ENCODE assay signal across 23 mouse cellular contexts in the genomic region with DNA sequence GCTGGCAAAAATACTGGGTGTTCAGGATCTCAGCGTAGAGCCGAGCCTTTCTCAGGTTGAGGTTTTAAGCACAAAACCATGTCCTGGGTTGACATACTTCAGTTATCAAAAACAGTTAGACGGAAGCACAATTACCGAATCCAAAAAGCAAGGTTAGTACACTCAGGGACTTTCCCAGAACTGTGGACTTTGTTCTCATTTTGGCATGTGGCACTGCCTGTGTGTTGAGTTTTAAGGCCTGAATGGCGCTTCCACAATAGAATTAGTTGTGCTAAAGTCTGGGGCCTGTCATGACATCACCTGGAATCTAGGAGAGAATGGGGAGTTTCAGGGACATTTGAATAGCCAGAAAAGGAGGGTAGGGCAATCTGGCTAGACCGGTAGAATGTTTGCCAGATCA. TPM values are rescaled to one million over a fixed set of nuclear protein-coding genes. Genes with fewer than 3 reads are reported as not detected.
A peak's percentile ranks its signal among the peaks of the same experiment; 100 is the strongest.
DNase-seq lines count a peak whose midpoint lies in the region; ATAC-seq and TF ChIP-seq lines count a peak whose summit lies in the region.
"Had no signal": no experiment of that assay in that cellular context is flagged by ENCODE, and none has a peak within 500 bp of the region (broad histone marks: within the 10 kb centered on the region; RNA-seq: fewer than 3 reads in every experiment).

No protein-coding gene starts in this region.

- intact Hi-C loops in heart, adult 2 months (cut with DNase I) = no loop called here
- intact Hi-C loops in heart, postnatal 25 days (cut with DNase I) = no loop called here

- ATAC-seq in liver, postnatal 0 days = peak; percentile 67
- ATAC-seq in liver, embryonic 11.5 days (replicated peaks; ENCODE audit: low FRiP score) = no peak
- ATAC-seq: intestine, embryonic 15.5 days; Patski had no signal

- dilution Hi-C loops in CH12.LX (cut with MboI; ENCODE audit: extremely low pct_ligation_motif_present, extremely low pct_unique_long_range_greater_than_20kb, low sequenced_read_pairs) = no loop called here

- no peaks in the 10 kb centered on the region for H3K9me3 ChIP-seq in liver, postnatal 0 days (ENCODE audit: low read length)
- no peaks in the 10 kb centered on the region for H3K9me3 ChIP-seq in liver, embryonic 11.5 days (ENCODE audit: control insufficient read depth, low read length)
- H3K9me3 ChIP-seq in CH12.LX (replicated peaks; ENCODE audit: low read length) = no peaks in the 10 kb centered on the region
- H3K9me3 ChIP-seq: heart, embryonic 15.5 days; hindbrain, embryonic 12.5 days; intestine, embryonic 15.5 days; limb, embryonic 15.5 days had no signal

- TF ChIP-seq POLR2A in heart, adult 2 months (IDR thresholded peaks at IDR 0.05; ENCODE audit: insufficient read depth, low read depth, low read length) = no peak
- no peak; the same call in 1 of the 2 replicates for TF ChIP-seq POLR2A in CH12.LX (IDR thresholded peaks at IDR 0.05; ENCODE audit: low read depth, low read length)

- peak overlapping the region; percentile 38 for H3K27ac ChIP-seq in heart, adult 2 months
- peak overlapping the region; percentile 81 for H3K27ac ChIP-seq in liver, postnatal 0 days (ENCODE audit: low read depth)
- H3K27ac ChIP-seq in liver, embryonic 11.5 days (ENCODE audit: low read depth, low read length) = no peak overlapping the region
- H3K27ac ChIP-seq in CH12.LX (ENCODE audit: insufficient read depth, low read depth) = peak overlapping the region; percentile 81
- H3K27ac ChIP-seq: heart, embryonic 15.5 days; hindbrain, embryonic 12.5 days; intestine, embryonic 15.5 days; limb, embryonic 15.5 days had no signal

- H3K4me1 ChIP-seq in heart, adult 2 months (ENCODE audit: control insufficient read depth, insufficient read depth, low read length) = peaks cover 3% of the 10 kb centered on the region; the same call in 1 of the 2 replicates
- peaks cover 23% of the 10 kb centered on the region for H3K4me1 ChIP-seq in liver, postnatal 0 days (ENCODE audit: insufficient read depth)
- H3K4me1 ChIP-seq in liver, embryonic 11.5 days (replicated peaks; ENCODE audit: control insufficient read depth, insufficient read depth, low read length) = no peaks in the 10 kb centered on the region
- H3K4me1 ChIP-seq in CH12.LX (ENCODE audit: control insufficient read depth in 1 of 2, insufficient read depth in 2 of 2) = peaks cover 0 to 38% of the 10 kb centered on the region in 2 experiments; a peak in 3 of 4 replicates
- H3K4me1 ChIP-seq: heart, embryonic 15.5 days; hindbrain, embryonic 12.5 days; intestine, embryonic 15.5 days; limb, embryonic 15.5 days had no signal

- DNase-seq in heart, adult 2 months = no peak
- DNase-seq in heart, postnatal 25 days (ENCODE audit: low spot score) = no peak
- no peak for DNase-seq in liver, postnatal 0 days
- no peak for DNase-seq in liver, embryonic 11.5 days (ENCODE audit: low spot score)
- DNase-seq in CH12.LX (ENCODE audit: extremely low read depth) = peak; percentile 40
- DNase-seq in induced T-regulatory cell, adult 2 months (ENCODE audit: low read depth) = peak; percentile 52
- no peak for DNase-seq in embryo, embryonic 10 days (ENCODE audit: low spot score)
- DNase-seq in frontal cortex, postnatal 36 days (ENCODE audit: low spot score in 2 of 2) = no peak
- DNase-seq: cerebellum, adult 2 months; lung, postnatal 10 days; thymus, postnatal 36 days had no signal

- no peak for TF ChIP-seq EP300 in heart, adult 2 months (IDR thresholded peaks at IDR 0.05; ENCODE audit: insufficient read depth, low read depth, low read length)
- TF ChIP-seq EP300 in liver, postnatal 0 days (IDR thresholded peaks at IDR 0.05; ENCODE audit: low read depth) = no peak
- TF ChIP-seq EP300 in CH12.LX (IDR thresholded peaks at IDR 0.05; ENCODE audit: low read length) = no peak

- 43% methylated on average over 6 of the region's 6 CpGs for WGBS in heart, adult 2 months
- 56% methylated on average over 6 of the region's 6 CpGs for WGBS in liver, postnatal 0 days (ENCODE audit: insufficient replicate concordance)
- 91% methylated on average over 6 of the region's 6 CpGs for WGBS in liver, embryonic 11.5 days

- no peak overlapping the region for H3K4me3 ChIP-seq in heart, adult 2 months
- no peak overlapping the region for H3K4me3 ChIP-seq in liver, postnatal 0 days (ENCODE audit: low read depth, low read length)
- H3K4me3 ChIP-seq in liver, embryonic 11.5 days (ENCODE audit: low read depth, low read length) = no peak overlapping the region
- peak overlapping the region; percentile 36 to 66 (median 46) for H3K4me3 ChIP-seq in CH12.LX (replicated peaks in 1 of 3; ENCODE audit: low read depth in 2 of 3, low read length in 2 of 3, poor library complexity in 1 of 3)
- H3K4me3 ChIP-seq: heart, embryonic 15.5 days; hindbrain, embryonic 12.5 days; intestine, embryonic 15.5 days; limb, embryonic 15.5 days had no signal

- peak overlapping the region; percentile 23; the same call in 1 of the 2 replicates for H3K9ac ChIP-seq in heart, adult 2 months (ENCODE audit: low read depth, low read length)
- H3K9ac ChIP-seq in liver, postnatal 0 days (replicated peaks) = no peak overlapping the region
- H3K9ac ChIP-seq in liver, embryonic 11.5 days (ENCODE audit: low read depth, low read length) = no peak overlapping the region
- peak overlapping the region; percentile 75 for H3K9ac ChIP-seq in CH12.LX (ENCODE audit: insufficient read depth, low read depth)
- H3K9ac ChIP-seq: heart, embryonic 15.5 days; hindbrain, embryonic 12.5 days; intestine, embryonic 15.5 days; limb, embryonic 15.5 days had no signal

- in situ Hi-C loops in CH12.LX (cut with MboI; ENCODE audit: low pct_ligation_motif_present, low pct_unique_long_range_greater_than_20kb, low sequenced_read_pairs) = no loop called here

- peak overlapping the region; percentile 40; the same call in 1 of the 2 replicates for H3K4me2 ChIP-seq in liver, postnatal 0 days (ENCODE audit: low read depth, low read length)
- no peak overlapping the region for H3K4me2 ChIP-seq in liver, embryonic 11.5 days
- H3K4me2 ChIP-seq in CH12.LX (ENCODE audit: insufficient read depth, low read depth, poor library complexity, severe bottlenecking) = peak overlapping the region; percentile 98
- H3K4me2 ChIP-seq: heart, embryonic 15.5 days; hindbrain, embryonic 12.5 days; intestine, embryonic 15.5 days; limb, embryonic 15.5 days; midbrain, embryonic 11.5 days had no signal

- no peak for TF ChIP-seq RAD21 in CH12.LX (IDR thresholded peaks at IDR 0.05; ENCODE audit: low read depth, low read length)

- H3K36me3 ChIP-seq in heart, adult 2 months (ENCODE audit: control insufficient read depth, insufficient read depth, low read length) = peaks cover 6% of the 10 kb centered on the region
- H3K36me3 ChIP-seq in liver, postnatal 0 days (replicated peaks; ENCODE audit: insufficient read depth, low read length) = peaks cover 28% of the 10 kb centered on the region
- H3K36me3 ChIP-seq in liver, embryonic 11.5 days (ENCODE audit: control insufficient read depth, insufficient read depth, low read length) = no peaks in the 10 kb centered on the region
- H3K36me3 ChIP-seq in CH12.LX (replicated peaks in 1 of 2; ENCODE audit: control insufficient read depth in 1 of 2, insufficient read depth in 1 of 2, low read length in 1 of 2) = peaks cover 36 to 51% of the 10 kb centered on the region in 2 experiments
- H3K36me3 ChIP-seq: heart, embryonic 15.5 days; hindbrain, embryonic 12.5 days; intestine, embryonic 15.5 days; limb, embryonic 15.5 days had no signal

- no peaks in the 10 kb centered on the region for H3K79me2 ChIP-seq in heart, adult 2 months (replicated peaks; ENCODE audit: control insufficient read depth, insufficient read depth, low read length)
- peaks cover 52% of the 10 kb centered on the region for H3K79me2 ChIP-seq in CH12.LX (replicated peaks; ENCODE audit: control insufficient read depth, extremely low read depth, insufficient read depth, poor library complexity, severe bottlenecking)

- H3K27me3 ChIP-seq in heart, adult 2 months (ENCODE audit: control insufficient read depth, insufficient read depth, low read length) = no peaks in the 10 kb centered on the region
- H3K27me3 ChIP-seq in liver, postnatal 0 days (ENCODE audit: insufficient read depth, low read length) = no peaks in the 10 kb centered on the region
- H3K27me3 ChIP-seq in liver, embryonic 11.5 days (replicated peaks; ENCODE audit: control insufficient read depth, insufficient read depth, low read length) = no peaks in the 10 kb centered on the region
- no peaks in the 10 kb centered on the region for H3K27me3 ChIP-seq in CH12.LX (replicated peaks)
- H3K27me3 ChIP-seq: heart, embryonic 15.5 days; hindbrain, embryonic 12.5 days; intestine, embryonic 15.5 days; limb, embryonic 15.5 days; Patski had no signal

- no peak for TF ChIP-seq CTCF in heart, adult 2 months (IDR thresholded peaks at IDR 0.05)
- no peak for TF ChIP-seq CTCF in liver, postnatal 0 days (IDR thresholded peaks at IDR 0.05; ENCODE audit: low read depth)
- no peak for TF ChIP-seq CTCF in CH12.LX (conservative IDR thresholded peaks at IDR 0.05 in 1 of 2, IDR thresholded peaks at IDR 0.05 in 1 of 2; ENCODE audit: low read depth in 2 of 2, low read length in 2 of 2)

RNA-seq across cellular contexts. Expression of a gene that starts 3.8 kb away (rescaled TPM):
- 1 to 10 TPM; 4.8 to 6.1 TPM for total RNA-seq in heart, adult 2 months (2021)
- polyA plus RNA-seq in heart, adult 2 months (2012; rRNA removed) = 9.8 and 17.9 TPM in 2 replicates
- 1 to 10 TPM; 3.5 to 5.2 TPM for total RNA-seq in heart, postnatal 25 days (2021)
- 11.9 and 12.3 TPM in 2 replicates for polyA plus RNA-seq in liver, postnatal 0 days (2015; fragmentation: Nextera tagmentation; extraction: Ambion mirVana)
- polyA plus RNA-seq in liver, embryonic 11.5 days (2014; fragmentation: Nextera tagmentation; extraction: Ambion mirVana) = 3.7 and 5.6 TPM in 2 replicates
- 32.2 and 39.6 TPM in 2 replicates for total RNA-seq in CH12.LX (2012; rRNA removed)
- 42.6 and 46.2 TPM in 2 replicates for total RNA-seq in CH12.LX (2014; rRNA removed)
- 34.4 and 41.9 TPM in 2 replicates for polyA plus RNA-seq in CH12.LX (2012; ENCODE audit: insufficient read length, low read depth)

RNA-seq across cellular contexts. Expression of a gene that starts 11.5 kb away (rescaled TPM):
- total RNA-seq in heart, adult 2 months (2021) = not detected
- not detected in 2 replicates for polyA plus RNA-seq in heart, adult 2 months (2012; rRNA removed)
- not detected for total RNA-seq in heart, postnatal 25 days (2021)
- polyA plus RNA-seq in liver, postnatal 0 days (2015; fragmentation: Nextera tagmentation; extraction: Ambion mirVana) = 0.47 and 1.0 TPM in 2 replicates
- polyA plus RNA-seq in liver, embryonic 11.5 days (2014; fragmentation: Nextera tagmentation; extraction: Ambion mirVana) = 13.9 and 14.6 TPM in 2 replicates
- total RNA-seq in CH12.LX (2012; rRNA removed) = not detected in 2 replicates
- not detected in 2 replicates for total RNA-seq in CH12.LX (2014; rRNA removed)
- not detected in 2 replicates for polyA plus RNA-seq in CH12.LX (2012; ENCODE audit: insufficient read length, low read depth)
- total RNA-seq: layer of hippocampus, adult 8-10 months; left cerebral cortex, adult 8-10 months had no signal
- polyA plus RNA-seq: cortical plate, adult 2 months; neural tube, embryonic 14.5 days; Patski had no signal

RNA-seq across cellular contexts. Expression of a gene that starts 27.8 kb away (rescaled TPM):
- total RNA-seq in heart, adult 2 months (2021) = not detected
- not detected in 2 replicates for polyA plus RNA-seq in heart, adult 2 months (2012; rRNA removed)
- not detected for total RNA-seq in heart, postnatal 25 days (2021)
- 0.16 TPM in 1 of 2 replicates, not detected in the other for polyA plus RNA-seq in liver, postnatal 0 days (2015; fragmentation: Nextera tagmentation; extraction: Ambion mirVana)
- polyA plus RNA-seq in liver, embryonic 11.5 days (2014; fragmentation: Nextera tagmentation; extraction: Ambion mirVana) = not detected in 2 replicates
- total RNA-seq in CH12.LX (2012; rRNA removed) (not detected in 2 replicates), CH12.LX (2014; rRNA removed) (not detected in 2 replicates)
- not detected in 2 replicates for polyA plus RNA-seq in CH12.LX (2012; ENCODE audit: insufficient read length, low read depth)
- total RNA-seq: granulocyte monocyte progenitor cell, adult 5-6 weeks; layer of hippocampus, adult 8-10 months; left cerebral cortex, adult 8-10 months had no signal
- polyA plus RNA-seq: cerebellum, adult 2 months; cortical plate, adult 2 months; heart, embryonic 15.5 days; hindbrain, embryonic 12.5 days; intestine, embryonic 15.5 days; limb, embryonic 15.5 days; midbrain, embryonic 11.5 days; neural tube, embryonic 14.5 days; Patski had no signal

RNA-seq across cellular contexts. Expression of a gene that starts 44.8 kb away (rescaled TPM):
- total RNA-seq in heart, adult 2 months (2021) = not detected
- polyA plus RNA-seq in heart, adult 2 months (2012; rRNA removed) = not detected in 2 replicates
- not detected for total RNA-seq in heart, postnatal 25 days (2021)
- polyA plus RNA-seq in liver, postnatal 0 days (2015; fragmentation: Nextera tagmentation; extraction: Ambion mirVana) = 0.06 TPM in 1 of 2 replicates, not detected in the other
- polyA plus RNA-seq in liver, embryonic 11.5 days (2014; fragmentation: Nextera tagmentation; extraction: Ambion mirVana) = 0.18 TPM in 1 of 2 replicates, not detected in the other
- 5.4 and 6.4 TPM in 2 replicates for total RNA-seq in CH12.LX (2012; rRNA removed)
- 41.1 TPM in 2 replicates for total RNA-seq in CH12.LX (2014; rRNA removed)
- 33.3 and 36.6 TPM in 2 replicates for polyA plus RNA-seq in CH12.LX (2012; ENCODE audit: insufficient read length, low read depth)
- total RNA-seq: granulocyte monocyte progenitor cell, adult 5-6 weeks; layer of hippocampus, adult 8-10 months; left cerebral cortex, adult 8-10 months had no signal
- polyA plus RNA-seq: cerebellum, adult 2 months; cortical plate, adult 2 months; heart, embryonic 15.5 days; intestine, embryonic 15.5 days; midbrain, embryonic 11.5 days; Patski; testis, adult 2 months had no signal

Comparison
In these comparisons a context has a peak if more than half of its experiments do, and no peak if none do; other contexts are left out.
1. DNase-seq: peak in CH12.LX (single experiment) and induced T-regulatory cell, adult 2 months (single experiment); none in heart, adult 2 months (0 of 2), heart, postnatal 25 days (single experiment), liver, postnatal 0 days (single experiment), liver, embryonic 11.5 days (single experiment), embryo, embryonic 10 days (single experiment) and frontal cortex, postnatal 36 days (0 of 2).
2. H3K4me3 ChIP-seq: peak in CH12.LX (3 of 3); none in heart, adult 2 months (single experiment), liver, postnatal 0 days (single experiment) and liver, embryonic 11.5 days (single experiment).
3. H3K9ac ChIP-seq: peak in heart, adult 2 months (single experiment) and CH12.LX (single experiment); none in liver, postnatal 0 days (single experiment) and liver, embryonic 11.5 days (single experiment).